Mouse (Mus musculus): ENCODE measurements around the gene Ptprf.

DNA sequence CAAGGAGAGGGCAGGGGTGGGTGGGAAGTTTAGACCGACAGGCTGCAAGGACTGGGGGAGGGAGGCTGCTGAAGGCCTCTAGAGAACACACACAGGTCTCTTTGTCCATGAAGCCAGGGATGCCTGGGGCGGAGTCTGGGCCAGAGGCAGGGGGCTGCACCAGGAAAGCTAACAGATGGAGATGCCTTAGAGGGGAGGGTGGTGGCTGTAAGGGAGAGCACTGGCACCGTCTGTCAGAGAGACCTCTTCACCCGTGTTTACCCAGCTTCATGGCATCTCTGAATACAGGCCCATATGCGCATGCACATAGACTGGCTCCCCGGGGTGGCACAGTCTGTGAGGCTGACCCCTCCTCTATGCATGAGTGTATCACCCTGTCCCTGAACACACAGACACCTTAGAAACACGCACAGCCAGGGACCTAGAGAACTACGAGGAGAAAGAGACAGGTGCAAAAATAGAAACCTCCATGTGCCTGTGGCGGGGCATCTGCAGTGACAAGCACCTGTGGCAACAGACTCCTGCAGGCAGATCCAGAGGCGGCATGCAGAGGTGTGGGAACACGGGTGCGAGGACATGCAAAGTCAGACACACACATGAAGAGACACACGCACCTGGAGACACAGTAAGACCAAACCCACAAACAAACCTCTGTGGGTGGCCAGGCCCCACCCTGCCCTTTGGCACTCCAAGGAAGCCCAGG lies 29.3 kb downstream of the Ptprf start:
- TF ChIP-seq EP300 (IDR thresholded peaks at IDR 0.05) (no peak), CTCF (IDR thresholded peaks at IDR 0.05) (no peak)

Measured in lung, postnatal 0 days (tissue).